Mouse (Mus musculus): Measurements from ENCODE around the gene Slc50a1. TPM values are rescaled to one million over a fixed set of nuclear protein-coding genes. Genes with fewer than 3 reads are reported as not detected.
A peak's percentile ranks its signal among the peaks of the same experiment; 100 is the strongest.

The Slc50a1 gene
- polyA plus RNA-seq, 1 experiment from 2014 or later = 72.2 TPM

GRCm38 (mm10) chr3:89219546-89219945, 50.8 kb downstream of the Slc50a1 start:
- Histone ChIP-seq H3K27ac (replicated peaks) (no peak overlapping the region), H3K27me3 (no peaks in the 10 kb centered on the region), H3K4me2 (replicated peaks) (no peak overlapping the region), H3K9me3 (replicated peaks) (no peaks in the 10 kb centered on the region), H3K4me1 (peaks cover 17% of the 10 kb centered on the region), H3K36me3 (peaks cover 7% of the 10 kb centered on the region; the same call in 1 of the 2 replicates), H3K4me3 (replicated peaks) (no peak overlapping the region), H3K9ac (no peak overlapping the region)
- no peak for ATAC-seq (ENCODE audit: insufficient number of reproducible peaks, low FRiP score, low TSS enrichment, low read depth)
- WGBS = 45% methylated on average over 8 of the region's 8 CpGs

DNA sequence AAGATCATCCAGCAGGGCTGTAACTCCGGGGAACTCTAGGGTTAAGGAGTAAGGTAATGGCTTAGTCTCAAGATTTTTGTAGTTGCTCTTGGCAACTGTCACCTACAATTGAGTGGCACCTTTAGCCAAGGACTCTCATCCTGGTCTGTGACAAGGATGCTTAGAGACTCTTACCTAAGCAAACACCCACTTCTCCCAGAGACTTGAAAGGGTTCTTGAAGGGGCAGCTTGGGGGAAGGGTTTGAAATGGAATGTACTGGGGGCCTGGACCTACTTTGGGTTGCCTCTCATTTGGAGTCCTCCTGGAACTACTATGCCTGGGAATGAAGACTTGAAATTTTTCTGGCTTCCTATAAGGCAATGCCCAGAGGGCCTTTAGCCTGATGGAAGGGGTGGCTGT, 52.1 kb downstream of the Slc50a1 start:
- Histone ChIP-seq H3K27ac (replicated peaks) (no peak overlapping the region), H3K4me3 (replicated peaks) (no peak overlapping the region), H3K4me2 (replicated peaks) (no peak overlapping the region), H3K9ac (no peak overlapping the region), H3K27me3 (no peaks in the 10 kb centered on the region), H3K4me1 (peaks cover 20% of the 10 kb centered on the region), H3K36me3 (peaks cover 3% of the 10 kb centered on the region; the same call in 1 of the 2 replicates), H3K9me3 (replicated peaks) (no peaks in the 10 kb centered on the region)
- ATAC-seq (ENCODE audit: insufficient number of reproducible peaks, low FRiP score, low TSS enrichment, low read depth) = no peak
- 85% methylated on average over 1 of the region's 1 CpGs for WGBS

MicroRNA genes within 50 kb of the gene (microRNA counts, 519-probe panel; counts per million panel counts)
- microRNA mmu-miR-92b = 1,657 counts per million, percentile 18 among the panel's probes with 10 or more counts

Small RNA genes lying within 50 kb of the gene (microRNA-seq; reads per million reads assigned to microRNA genes)
- gene Mir92b (ENCODE audit: borderline number of aligned reads) = 1,247 reads per million, percentile 78 among the genes with 10 or more reads in this experiment

Other genes with a start within 250 kb of the Slc50a1 start
- gene Rusc1, start 177.3 kb downstream of the Slc50a1 start, polyA plus RNA-seq (2015; fragmentation: Nextera tagmentation; extraction: Ambion mirVana) = 25.7 and 28.0 TPM in 2 replicates
- gene Gm43738, start 169.5 kb downstream of the Slc50a1 start, polyA plus RNA-seq (2015; fragmentation: Nextera tagmentation; extraction: Ambion mirVana) = not detected in 2 replicates
- 239 and 242 TPM in 2 replicates for gene Fdps, start 168.6 kb downstream of the Slc50a1 start, polyA plus RNA-seq (2015; fragmentation: Nextera tagmentation; extraction: Ambion mirVana)
- 0.15 TPM in 1 of 2 replicates, not detected in the other for gene Pklr, start 134.4 kb downstream of the Slc50a1 start, polyA plus RNA-seq (2015; fragmentation: Nextera tagmentation; extraction: Ambion mirVana)
- gene Hcn3, start 110.4 kb downstream of the Slc50a1 start, polyA plus RNA-seq (2015; fragmentation: Nextera tagmentation; extraction: Ambion mirVana) = 3.0 and 3.2 TPM in 2 replicates
- 29.9 and 33.6 TPM in 2 replicates for gene Clk2, start 105.8 kb downstream of the Slc50a1 start, polyA plus RNA-seq (2015; fragmentation: Nextera tagmentation; extraction: Ambion mirVana)
- gene Scamp3, start 93.1 kb downstream of the Slc50a1 start, polyA plus RNA-seq (2015; fragmentation: Nextera tagmentation; extraction: Ambion mirVana) = 108 and 109 TPM in 2 replicates
- gene Fam189b, start 87.4 kb downstream of the Slc50a1 start, polyA plus RNA-seq (2015; fragmentation: Nextera tagmentation; extraction: Ambion mirVana) = 34.9 and 37.0 TPM in 2 replicates
- 49.0 and 55.6 TPM in 2 replicates for gene Gba, start 67.6 kb downstream of the Slc50a1 start, polyA plus RNA-seq (2015; fragmentation: Nextera tagmentation; extraction: Ambion mirVana)
- 47.1 and 59.7 TPM in 2 replicates for gene Thbs3, start 55.4 kb downstream of the Slc50a1 start, polyA plus RNA-seq (2015; fragmentation: Nextera tagmentation; extraction: Ambion mirVana)
- 173 and 196 TPM in 2 replicates for gene Mtx1, start 43.5 kb downstream of the Slc50a1 start, polyA plus RNA-seq (2015; fragmentation: Nextera tagmentation; extraction: Ambion mirVana)
- 4.0 and 10.2 TPM in 2 replicates for gene Muc1, start 41.5 kb downstream of the Slc50a1 start, polyA plus RNA-seq (2015; fragmentation: Nextera tagmentation; extraction: Ambion mirVana)
- gene Krtcap2, start 24.6 kb downstream of the Slc50a1 start, polyA plus RNA-seq (2015; fragmentation: Nextera tagmentation; extraction: Ambion mirVana) = 294 and 310 TPM in 2 replicates
- gene Trim46, start 24.3 kb downstream of the Slc50a1 start, polyA plus RNA-seq (2015; fragmentation: Nextera tagmentation; extraction: Ambion mirVana) = 5.0 and 5.9 TPM in 2 replicates
- gene Dpm3, start 11.2 kb downstream of the Slc50a1 start, polyA plus RNA-seq (2015; fragmentation: Nextera tagmentation; extraction: Ambion mirVana) = 150 and 173 TPM in 2 replicates
- gene Efna1, start 10.6 kb upstream of the Slc50a1 start, polyA plus RNA-seq (2015; fragmentation: Nextera tagmentation; extraction: Ambion mirVana) = 55.8 and 57.4 TPM in 2 replicates
- gene Efna3, start 52.4 kb upstream of the Slc50a1 start, polyA plus RNA-seq (2015; fragmentation: Nextera tagmentation; extraction: Ambion mirVana) = 42.3 and 47.2 TPM in 2 replicates
- gene Efna4, start 67.5 kb upstream of the Slc50a1 start, polyA plus RNA-seq (2015; fragmentation: Nextera tagmentation; extraction: Ambion mirVana) = 28.1 and 31.0 TPM in 2 replicates
- 93.2 and 96.1 TPM in 2 replicates for gene Adam15, start 79.4 kb upstream of the Slc50a1 start, polyA plus RNA-seq (2015; fragmentation: Nextera tagmentation; extraction: Ambion mirVana)
- gene Dcst2, start 91.4 kb upstream of the Slc50a1 start, polyA plus RNA-seq (2015; fragmentation: Nextera tagmentation; extraction: Ambion mirVana) = 0.13 and 0.21 TPM in 2 replicates
- gene Dcst1, start 94.7 kb upstream of the Slc50a1 start, polyA plus RNA-seq (2015; fragmentation: Nextera tagmentation; extraction: Ambion mirVana) = 0.46 and 0.64 TPM in 2 replicates
- 8.2 and 9.0 TPM in 2 replicates for gene Zbtb7b, start 124.2 kb upstream of the Slc50a1 start, polyA plus RNA-seq (2015; fragmentation: Nextera tagmentation; extraction: Ambion mirVana)
- gene Lenep, start 132.2 kb upstream of the Slc50a1 start, polyA plus RNA-seq (2015; fragmentation: Nextera tagmentation; extraction: Ambion mirVana) = 0.25 and 0.91 TPM in 2 replicates
- gene Flad1, start 141.3 kb upstream of the Slc50a1 start, polyA plus RNA-seq (2015; fragmentation: Nextera tagmentation; extraction: Ambion mirVana) = 28.5 and 34.6 TPM in 2 replicates
- gene Cks1b, start 147.8 kb upstream of the Slc50a1 start, polyA plus RNA-seq (2015; fragmentation: Nextera tagmentation; extraction: Ambion mirVana) = 342 and 356 TPM in 2 replicates
- 110 and 113 TPM in 2 replicates for gene Shc1, start 147.9 kb upstream of the Slc50a1 start, polyA plus RNA-seq (2015; fragmentation: Nextera tagmentation; extraction: Ambion mirVana)
- 47.7 and 51.3 TPM in 2 replicates for gene Pygo2, start 159.6 kb upstream of the Slc50a1 start, polyA plus RNA-seq (2015; fragmentation: Nextera tagmentation; extraction: Ambion mirVana)
- 38.3 and 40.4 TPM in 2 replicates for gene Pbxip1, start 166.1 kb upstream of the Slc50a1 start, polyA plus RNA-seq (2015; fragmentation: Nextera tagmentation; extraction: Ambion mirVana)
- 51.3 and 59.1 TPM in 2 replicates for gene Pmvk, start 184.0 kb upstream of the Slc50a1 start, polyA plus RNA-seq (2015; fragmentation: Nextera tagmentation; extraction: Ambion mirVana)
- gene Kcnn3, start 249.6 kb upstream of the Slc50a1 start, polyA plus RNA-seq (2015; fragmentation: Nextera tagmentation; extraction: Ambion mirVana) = 2.7 and 4.3 TPM in 2 replicates

All from embryonic facial prominence, embryonic 15.5 days (tissue).